Mouse (Mus musculus) heart, adult 10 weeks (tissue): ENCODE measurements around the gene Dcps. TPM values are rescaled to one million over a fixed set of nuclear protein-coding genes. Genes with fewer than 3 reads are reported as not detected.

Experiments
- polyA plus RNA-seq: library from polyadenylated mRNA; stranded (reverse); fragments of 350-450 nt; fragmentation: Illumina TruSeq; extraction: RNeasy Lipid Tissue Mini Kit (QIAGEN cat#74804); gene quantifications from one replicate; pipeline ENCODE4 v1.2.3, GENCODE M21; 2014; ENCODE audit warnings: low read depth, low replicate concordance

The Dcps gene
- 18.0 TPM for polyA plus RNA-seq

DNA sequence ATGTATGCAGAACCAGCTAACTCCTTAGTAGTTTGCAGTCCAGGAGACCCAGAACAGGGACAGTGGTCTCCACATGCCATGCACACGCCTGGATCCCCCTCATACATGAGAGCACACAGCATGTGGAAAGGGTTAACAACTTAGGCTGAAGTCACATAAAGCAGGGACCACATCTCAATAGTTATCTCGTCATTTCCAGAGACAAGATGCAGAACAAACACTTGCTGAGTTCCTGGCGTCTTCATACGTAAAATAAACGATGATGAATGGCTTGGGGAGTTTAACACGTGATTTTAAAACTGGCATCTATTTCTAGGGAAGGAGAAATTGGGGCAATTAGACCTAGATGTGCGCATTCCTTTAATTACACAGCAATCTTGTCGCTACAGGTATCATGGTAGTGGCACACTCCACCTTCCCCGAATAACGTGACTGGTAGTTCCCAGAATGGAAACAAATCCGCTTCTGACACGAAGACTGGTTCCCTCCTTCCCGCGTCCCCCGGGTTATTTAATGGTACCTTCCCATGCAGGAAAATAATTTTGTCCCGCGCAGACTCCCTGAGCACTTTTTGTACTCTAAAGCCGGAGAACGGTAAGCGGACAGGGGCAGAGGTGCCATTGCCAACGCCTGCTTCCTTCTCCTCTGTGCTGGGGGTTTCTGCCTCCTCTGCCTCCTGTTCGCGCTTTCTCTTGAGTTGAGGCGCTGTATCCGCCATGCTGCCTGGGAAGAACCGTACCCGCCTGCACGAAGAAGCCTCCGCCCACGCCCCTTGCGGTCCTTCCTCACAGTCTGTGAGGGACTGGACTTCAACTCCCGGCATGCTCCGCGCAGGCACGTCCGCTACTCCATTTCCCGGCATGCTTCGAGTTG lies at the start of gene Dcps:
Gene Dcps, minus strand, starts transcription at position 811 of the 873 bp plus-strand sequence.

GRCm38 (mm10) chr9:35210542-35211474 lies 34.9 kb upstream of the Dcps start, which contains the start of gene Foxred1:
TSS of gene Foxred1 (minus strand) at chr9:35211055.

DNA sequence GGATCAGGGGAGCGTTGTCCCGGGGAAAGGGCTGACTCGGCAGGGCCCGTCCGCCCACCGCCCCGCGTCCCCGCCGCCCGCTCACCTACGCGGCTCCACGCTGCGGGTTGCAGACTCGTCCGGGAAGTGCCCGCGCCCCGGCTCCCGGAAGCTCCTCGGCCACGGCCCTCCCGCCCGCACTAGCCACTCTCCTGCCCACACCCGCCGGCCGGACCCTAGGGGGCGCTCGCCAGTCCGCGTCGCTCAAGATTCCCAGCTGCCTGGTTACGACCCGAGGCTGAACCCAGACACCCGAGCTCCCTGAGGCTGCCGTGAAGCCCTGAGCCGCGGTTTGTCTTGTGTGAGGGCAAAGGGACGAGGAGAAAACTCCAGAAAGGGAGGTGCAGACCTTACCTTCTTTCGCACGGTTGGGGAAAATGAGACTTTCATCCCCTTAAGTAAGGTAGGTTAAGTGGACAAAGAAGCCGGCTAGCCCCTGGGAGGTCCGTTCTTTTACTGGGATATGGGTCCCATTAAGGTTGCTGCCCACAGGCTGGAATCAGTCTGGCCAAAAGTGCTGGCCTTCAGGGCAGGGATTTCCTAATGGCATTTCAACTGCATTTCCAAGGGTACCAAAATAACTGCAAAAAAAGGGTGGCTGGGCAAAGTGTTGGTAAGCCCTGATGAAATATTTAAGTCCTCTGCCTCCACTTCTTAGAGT lies 24.1 kb upstream of the Dcps start, which contains the start of the genes Srpr and Tirap:
Gene Srpr, plus strand, starts transcription at position 404 of the 700 bp plus-strand sequence.
Gene Tirap, minus strand, starts transcription at position 520 of the 700 bp plus-strand sequence.

DNA sequence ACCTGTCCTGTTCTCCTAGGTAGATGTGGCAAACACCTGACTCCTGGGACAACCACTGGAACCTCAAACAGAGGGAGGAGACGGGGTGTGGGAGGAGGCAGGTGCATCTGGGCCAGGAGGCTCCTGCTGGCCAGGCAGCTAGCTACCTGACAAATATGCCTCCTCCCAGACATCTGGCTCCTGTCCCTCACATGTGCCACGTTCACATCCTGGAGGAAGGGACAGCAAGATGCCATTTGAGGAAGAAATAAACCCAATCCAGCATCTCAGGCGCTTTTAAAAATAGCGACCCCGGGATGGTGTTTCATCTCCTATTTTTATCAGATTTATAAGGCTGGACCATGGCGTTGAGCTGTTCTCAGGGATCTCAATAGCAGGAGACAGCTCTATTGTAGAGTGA lies 56.7 kb downstream of the Dcps start, which contains the start of gene St3gal4:
Gene St3gal4, minus strand, starts transcription at position 101 of the 400 bp plus-strand sequence.

Other genes starting within 250 kb of the Dcps start
- gene St3gal4, start 56.8 kb downstream of the Dcps start, polyA plus RNA-seq: 29.1 TPM
- gene Srpr, start 24.1 kb upstream of the Dcps start, polyA plus RNA-seq: 91.0 TPM
- 6.0 TPM for gene Tirap, start 24.2 kb upstream of the Dcps start, polyA plus RNA-seq
- gene Foxred1, start 35.0 kb upstream of the Dcps start, polyA plus RNA-seq: 89.3 TPM
- gene Fam118b, start 91.7 kb upstream of the Dcps start, polyA plus RNA-seq: 19.3 TPM
- 18.8 TPM for gene Rpusd4, start 91.8 kb upstream of the Dcps start, polyA plus RNA-seq
- 7.3 TPM for gene Cdon, start 245.1 kb upstream of the Dcps start, polyA plus RNA-seq